Mouse (Mus musculus): ENCODE measurements at regions not wholly inside any gene's neighbourhood (a gene's known extent, or its start where the extent isn't known, plus 50 kb on each side); places are given as distances from the start of the nearest gene placed in this dataset.

DNA sequence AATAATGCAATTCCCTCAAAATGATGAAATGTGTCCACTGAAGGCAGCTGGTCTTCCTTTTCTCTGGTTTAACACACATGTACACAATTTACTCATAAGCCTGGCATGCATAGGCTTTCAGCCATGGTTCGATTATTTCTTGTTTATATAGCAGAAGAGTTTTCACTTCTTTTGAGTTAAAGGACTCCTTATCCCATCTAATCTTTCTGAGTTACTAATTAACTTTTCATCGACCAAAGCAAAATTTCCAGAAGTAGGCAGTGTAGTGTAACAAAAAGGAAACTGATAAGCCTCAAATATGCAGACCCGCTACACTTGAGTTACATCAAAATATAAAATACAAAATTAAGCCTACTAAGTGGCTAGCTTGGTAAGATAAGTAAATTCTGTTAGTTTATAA, 620.5 kb upstream of the Akr1e1 start:
- no peak for DNase-seq

DNA sequence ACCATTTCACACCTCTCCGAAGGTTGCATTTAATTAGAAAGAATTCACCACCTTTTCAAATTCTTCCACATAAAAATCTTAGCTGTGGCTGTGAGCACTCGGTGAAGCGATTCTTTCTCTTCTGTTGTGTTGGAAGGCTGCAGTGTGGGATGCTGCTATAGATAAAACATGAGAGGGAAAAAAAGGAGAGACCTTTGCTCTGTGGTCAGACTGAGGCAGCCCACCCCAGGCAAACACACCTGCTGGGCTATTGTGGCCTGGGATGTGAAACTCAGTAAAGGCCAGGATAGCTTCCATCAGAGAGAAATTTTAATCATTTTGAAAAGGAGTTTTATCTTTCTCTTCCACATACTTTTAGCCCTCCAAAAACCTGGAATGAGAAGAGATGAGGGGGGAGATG, 625.3 kb upstream of the Akr1e1 start:
- DNase-seq: no peak

DNA sequence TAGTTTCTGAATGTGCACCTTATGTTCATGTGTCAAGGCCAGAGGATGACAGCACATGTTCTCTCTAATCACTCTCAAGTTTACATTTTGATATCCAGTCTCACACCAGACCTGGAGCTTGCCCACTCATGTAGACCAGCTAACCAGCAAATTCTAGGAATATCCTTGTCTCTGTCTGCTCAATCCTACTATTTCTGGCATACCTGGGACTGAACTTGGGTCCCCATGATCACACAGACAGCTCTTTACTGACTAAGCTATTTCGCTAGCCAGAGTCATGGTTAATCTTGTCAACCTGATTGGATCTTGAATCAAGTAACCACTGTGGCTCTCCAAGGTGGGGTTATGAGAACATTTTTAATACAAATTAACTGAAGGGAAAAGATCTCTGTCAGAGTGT, 625.9 kb upstream of the Klf6 start:
- DNase-seq: no peak

DNA sequence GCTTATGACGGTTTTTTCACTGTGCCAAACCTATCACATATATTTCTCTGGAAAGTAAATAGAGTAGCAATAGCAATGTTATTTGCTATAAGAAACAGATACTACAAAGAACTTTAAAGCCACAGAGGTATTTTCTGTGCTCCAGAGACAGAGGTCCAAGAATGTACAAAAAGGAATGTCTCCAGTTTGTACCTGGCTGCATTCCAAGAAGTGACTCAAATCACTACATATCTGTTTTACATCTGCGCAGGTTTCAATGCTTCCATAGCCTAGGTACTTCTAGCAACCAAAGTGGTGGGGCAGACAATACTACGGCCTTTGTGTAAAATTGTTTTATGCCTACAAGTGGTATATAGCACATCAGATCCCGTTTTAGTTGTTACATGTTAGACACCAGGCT, 620.7 kb upstream of the Klf6 start:
- no peak for DNase-seq

DNA sequence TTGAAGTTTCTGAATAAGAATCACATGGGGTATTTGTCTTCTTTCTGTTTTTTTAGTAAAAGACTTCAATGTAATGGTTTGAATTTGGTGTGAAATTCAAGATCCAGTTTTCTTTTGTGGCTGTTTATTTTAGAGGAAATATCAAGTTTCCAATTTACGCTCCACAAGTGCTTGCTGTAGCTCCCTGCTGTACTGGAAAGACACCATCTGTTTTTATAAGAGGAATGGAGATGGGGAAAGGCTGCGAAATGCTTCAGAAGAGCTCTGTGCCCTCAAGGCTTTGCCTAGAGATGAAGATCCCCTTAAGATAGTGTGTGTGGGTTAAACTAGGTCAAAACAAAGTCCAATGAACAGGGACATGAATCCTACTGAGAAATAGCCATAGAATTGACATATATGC, 618.5 kb upstream of the Klf6 start:
- DNase-seq: no peak

DNA sequence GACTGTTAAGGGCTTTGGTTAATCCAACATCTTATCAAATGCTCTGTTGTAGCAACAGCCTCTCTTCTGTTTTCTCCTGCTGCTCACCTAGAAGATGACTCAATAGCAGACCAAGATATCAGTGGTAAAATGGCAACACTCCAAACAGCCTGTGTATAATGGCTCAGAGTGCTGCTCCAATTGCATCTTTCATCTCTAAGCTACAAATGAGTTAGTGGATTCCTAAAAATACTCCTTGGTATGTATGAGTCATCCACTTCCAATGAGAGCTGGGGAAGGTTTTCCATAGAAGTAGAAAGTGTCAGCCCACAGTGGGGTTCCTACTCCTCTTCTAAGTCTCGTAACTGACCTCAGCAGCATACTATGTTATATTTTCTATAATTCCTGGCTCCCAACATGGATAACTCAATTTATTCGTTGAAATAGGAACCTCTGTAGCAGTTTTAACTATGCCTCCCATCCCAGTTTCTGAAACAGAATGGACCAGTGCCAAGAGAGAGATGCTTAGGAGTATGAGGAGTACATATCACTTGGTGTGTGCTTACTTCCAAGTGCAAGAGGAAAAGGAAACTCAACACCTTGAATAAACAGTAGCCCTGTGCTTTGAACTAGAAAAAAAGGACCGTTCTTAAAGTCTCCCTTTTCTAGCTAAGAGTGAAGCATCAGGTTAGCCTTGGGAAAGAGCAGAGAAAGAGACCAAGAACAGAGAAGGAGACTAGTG, 612.5 kb upstream of the Klf6 start:
- DNase-seq: peak; percentile 36

DNA sequence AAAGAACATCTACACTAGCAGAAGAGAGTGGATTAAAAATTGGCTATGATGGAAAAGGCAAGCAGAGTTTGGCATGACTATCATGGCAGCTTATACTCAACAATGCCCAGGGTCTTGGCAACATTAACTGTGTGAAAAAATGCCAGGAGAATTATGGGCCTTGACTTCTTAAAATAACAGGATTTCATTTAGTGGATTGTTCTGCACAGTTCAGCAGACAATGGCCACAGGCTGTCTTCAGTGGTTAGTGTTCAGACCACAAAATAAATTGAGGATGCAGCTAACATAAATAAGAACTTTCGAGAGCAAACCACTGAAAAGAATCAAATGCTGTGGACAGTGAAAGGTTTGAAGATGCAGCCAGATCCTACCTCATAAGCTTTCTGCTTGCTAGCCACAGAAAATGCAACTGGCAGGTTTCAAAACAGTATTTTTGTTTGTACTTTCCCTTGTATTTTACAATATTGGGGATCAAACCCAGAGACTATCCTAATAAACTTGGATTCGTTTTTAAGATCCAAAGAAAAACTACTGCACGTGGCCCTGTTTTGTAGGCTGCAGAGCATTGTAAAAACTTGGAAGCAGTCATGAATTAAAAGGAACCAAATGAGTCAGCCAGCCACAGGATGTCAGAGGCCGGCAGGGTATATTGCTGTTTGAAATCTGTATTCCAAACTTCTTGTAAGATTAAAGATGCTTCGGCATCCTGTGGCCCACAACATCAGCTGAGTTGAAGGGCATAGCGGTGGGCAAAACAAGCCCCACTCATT, 603.2 kb upstream of the Klf6 start:
- DNase-seq: no peak

DNA sequence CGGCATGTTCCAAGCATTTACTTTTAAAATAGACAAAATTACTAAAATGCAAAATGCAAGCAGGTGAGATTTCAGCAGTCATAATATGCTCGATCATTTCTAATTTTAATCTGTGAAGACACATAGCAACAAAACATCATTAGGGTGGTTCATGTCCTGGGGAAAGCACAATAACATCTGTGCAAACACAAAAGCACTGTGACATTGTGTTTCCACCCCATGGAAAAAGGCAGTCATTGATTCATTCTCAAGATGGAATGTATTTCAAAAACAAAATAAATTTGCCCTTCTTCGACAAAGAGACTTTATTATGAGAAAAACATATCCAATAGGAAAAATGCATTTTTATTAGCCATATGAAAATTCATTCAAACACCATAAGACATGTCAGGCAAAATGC, 601.5 kb upstream of the Klf6 start:
- DNase-seq: no peak

DNA sequence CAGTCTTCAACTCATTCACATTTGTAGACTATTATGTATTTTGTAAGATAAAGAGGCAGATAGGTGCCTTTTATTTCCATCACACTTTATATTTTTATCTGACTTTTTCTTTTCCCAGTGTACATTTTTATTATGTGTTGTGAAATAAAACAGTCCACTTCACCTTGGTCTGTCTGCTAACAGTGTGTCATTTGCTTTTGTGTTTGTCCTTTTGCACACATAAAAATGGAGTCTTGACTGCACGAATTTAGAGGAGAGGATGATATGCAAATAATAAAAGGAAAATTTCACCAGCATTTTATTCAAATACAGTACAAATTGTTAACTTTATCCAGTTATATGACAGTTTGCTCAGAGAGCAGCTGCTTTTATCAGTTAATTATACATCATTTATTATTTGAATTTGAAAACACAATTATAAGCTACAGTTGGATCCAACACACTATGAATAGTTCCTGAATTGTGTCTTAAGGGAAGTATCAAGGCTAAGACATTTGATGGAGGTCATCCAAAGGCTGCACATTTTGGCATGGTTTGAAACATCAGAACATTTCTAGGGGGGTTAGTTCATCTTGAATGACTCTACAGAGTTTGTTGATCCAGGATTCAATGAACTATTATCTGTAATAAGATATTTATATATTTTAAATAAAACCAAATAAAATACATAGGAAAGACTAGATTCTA, 588.6 kb upstream of the Klf6 start:
- DNase-seq: no peak

DNA sequence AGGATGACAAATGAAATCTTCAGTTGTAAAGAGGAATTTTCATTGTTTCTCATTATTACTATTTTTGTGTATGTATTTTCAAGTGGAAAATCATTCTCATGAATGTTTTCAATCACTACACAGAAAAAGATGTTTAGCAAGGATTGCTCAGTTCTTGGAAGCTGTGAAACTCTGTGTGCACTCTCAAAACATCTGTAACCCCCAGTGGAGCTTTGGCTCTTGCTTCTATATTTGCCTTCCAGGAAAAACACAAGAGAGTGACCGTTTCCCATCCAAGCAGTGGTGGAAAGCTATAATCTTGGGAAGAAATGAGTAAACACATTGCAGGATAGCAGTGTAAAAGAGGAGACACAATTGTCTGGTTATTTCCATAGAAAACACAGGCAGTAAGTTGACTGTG, 584.7 kb upstream of the Klf6 start:
- no peak for DNase-seq

DNA sequence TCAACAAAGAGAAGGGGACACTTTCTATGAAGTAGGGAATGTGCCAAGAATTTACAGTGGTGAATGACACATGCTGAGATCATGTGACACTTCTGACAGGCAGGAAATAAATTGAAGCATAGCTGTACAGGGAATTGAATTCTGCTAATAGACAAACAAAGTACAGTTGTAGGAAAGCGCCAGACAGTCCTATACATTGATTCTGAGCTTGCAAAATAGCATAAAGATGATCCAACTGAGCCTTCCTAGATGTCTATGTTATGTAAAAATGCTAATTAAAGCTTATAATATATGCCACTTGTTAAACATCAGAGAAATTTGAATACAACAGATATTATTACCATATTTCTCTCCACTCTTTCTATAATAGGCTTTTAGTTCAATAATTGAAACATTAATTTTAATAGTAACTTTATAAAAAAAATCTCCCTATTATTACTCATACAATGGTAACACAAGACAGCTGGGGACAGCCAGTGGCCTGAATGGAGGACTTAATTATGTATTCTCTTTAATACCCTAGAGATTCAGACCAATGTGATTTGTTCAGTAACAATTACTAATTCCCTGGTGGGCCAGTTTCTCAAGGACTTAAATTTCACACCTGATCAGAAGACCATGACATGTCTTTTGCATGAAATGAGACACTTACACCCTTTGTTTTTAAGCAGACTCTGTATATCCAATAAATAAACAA, 571.4 kb upstream of the Klf6 start:
- no peak for DNase-seq

DNA sequence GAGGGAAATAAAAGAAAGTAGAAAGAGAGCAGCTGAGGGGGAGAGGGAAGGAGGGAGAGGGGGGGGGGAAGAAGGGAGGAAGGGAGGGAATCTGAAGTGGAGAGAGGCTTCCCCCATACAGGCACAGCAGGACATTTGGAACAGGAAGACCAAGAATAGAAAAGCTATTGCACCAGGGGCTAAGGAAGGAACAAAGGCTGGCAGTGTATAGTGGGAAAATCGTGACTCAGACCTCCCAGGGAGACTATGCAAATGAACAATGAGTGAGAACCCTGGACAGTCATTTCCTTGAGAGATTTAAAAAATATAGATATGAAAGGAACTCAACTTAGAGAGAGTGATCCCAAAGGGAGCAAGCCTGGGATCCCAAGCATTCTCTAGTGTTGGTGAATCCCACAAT, 559.1 kb upstream of the Klf6 start:
- peak; percentile 50 for DNase-seq

DNA sequence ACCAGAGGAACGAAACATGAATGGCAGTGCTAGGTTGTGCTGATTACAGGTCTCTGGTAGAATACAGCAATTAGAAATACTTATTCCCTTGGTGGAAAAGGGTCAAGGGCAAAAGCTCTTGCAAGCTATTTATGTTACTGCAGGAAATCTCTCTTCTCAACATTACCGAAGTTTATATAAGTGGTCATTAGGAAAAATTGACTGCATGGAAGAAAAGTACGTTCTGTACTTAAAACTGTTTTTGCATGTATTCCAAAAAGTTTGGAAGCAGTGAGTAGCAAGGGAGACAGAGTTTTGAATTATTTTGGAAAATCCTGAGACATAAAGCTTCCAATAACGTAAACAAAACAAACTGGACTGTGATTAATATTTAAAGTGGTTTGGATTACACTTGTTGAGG, 554.6 kb upstream of the Klf6 start:
- DNase-seq: no peak

DNA sequence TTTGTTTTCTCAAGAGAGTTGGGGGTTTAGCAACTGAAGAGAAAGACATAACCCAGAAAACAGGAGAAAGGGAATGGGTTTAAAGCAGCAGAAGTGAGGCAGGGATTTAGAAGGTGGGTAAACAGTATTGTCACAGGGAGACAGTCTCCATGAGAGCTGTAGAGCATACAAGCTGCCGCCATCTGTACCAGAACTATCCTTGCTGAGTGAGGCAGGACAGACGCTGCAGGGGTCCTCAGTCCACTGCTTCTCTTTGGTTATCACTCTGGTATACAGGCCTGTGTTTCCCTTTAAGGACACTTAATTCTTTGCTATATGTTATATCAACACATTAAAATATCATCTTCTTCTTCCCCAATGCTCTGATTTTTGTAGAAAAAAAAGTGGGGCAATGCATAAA, 548.0 kb upstream of the Klf6 start:
- DNase-seq: no peak

DNA sequence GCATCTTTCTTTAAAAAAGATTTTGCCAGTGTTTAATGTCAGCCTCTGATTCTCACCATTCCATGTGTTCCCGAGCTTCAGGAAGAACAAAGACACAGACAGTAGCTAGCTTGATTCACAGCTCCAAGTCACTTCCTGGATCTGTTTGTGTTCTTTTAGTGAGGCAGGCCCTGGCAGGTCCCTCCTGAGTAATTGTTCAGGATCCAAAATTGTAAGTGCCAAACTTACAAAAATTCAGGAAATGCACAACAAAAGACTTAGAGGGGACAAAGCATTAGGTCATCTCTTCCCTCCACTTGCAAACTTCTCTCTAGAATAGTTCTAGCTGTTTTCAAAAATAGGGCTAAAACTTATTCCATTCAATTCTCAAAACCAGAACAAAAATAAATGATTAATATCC, 546.3 kb upstream of the Klf6 start:
- DNase-seq: no peak

DNA sequence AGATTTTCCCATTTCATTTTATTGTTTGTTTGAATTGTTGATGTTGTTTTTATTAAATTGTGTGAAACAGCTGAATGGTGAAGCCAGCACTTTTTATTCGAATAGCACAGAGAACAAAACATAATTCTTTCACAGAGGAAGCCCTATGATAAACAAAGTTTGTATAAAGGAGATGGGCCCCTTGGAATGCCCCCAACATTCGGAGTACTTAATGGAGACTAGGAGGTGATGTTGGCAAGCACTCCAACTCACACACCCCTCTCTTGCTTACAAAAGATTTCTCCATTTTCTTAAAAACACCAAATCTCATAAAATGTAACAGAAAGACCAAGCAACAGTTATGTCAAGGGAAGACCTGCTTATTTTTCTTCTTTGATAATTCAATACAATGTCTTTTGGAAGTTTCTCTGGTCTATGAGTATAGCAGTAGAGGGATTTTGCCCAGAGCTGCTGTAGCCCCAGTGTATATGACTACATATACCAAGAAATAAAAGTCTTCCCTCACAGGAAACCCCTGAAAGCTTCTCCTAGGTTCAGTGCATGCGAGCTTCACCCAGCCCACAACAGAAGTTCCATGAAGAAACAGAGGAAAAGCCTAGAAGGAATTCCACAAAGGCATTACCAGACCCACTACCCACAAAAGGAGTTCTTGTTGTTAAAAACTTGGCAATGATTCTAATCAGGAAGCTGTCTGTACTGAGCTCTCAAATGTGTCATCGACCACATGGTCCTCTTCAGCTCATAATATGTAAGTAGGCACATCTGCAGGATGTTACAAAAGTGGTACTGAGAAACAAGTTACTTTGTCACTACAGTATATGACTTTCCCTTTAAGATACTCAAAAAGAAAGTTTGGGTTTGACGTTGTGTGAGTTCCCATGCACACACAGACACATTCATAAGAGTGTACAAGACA, 543.1 kb upstream of the Klf6 start:
- DNase-seq: no peak

DNA sequence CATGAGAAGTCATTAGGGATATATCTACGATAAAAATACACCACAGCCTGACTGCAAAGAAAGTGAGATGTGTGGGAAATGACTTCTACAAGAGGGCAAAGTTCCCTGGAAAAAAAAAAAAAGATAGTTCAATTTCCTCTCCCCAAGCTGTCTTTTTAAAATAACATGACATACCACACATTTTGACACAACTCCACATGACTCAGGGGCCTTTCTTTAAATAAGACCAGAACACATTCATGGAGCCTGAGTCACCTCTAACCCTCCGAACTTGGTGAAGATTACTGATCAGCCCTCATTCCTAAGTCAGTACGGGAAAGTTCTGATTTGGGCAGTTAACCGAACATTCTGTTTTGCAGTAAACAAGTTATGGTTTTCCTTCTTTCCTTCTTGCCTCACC, 515.6 kb upstream of the Klf6 start:
- no peak for DNase-seq

DNA sequence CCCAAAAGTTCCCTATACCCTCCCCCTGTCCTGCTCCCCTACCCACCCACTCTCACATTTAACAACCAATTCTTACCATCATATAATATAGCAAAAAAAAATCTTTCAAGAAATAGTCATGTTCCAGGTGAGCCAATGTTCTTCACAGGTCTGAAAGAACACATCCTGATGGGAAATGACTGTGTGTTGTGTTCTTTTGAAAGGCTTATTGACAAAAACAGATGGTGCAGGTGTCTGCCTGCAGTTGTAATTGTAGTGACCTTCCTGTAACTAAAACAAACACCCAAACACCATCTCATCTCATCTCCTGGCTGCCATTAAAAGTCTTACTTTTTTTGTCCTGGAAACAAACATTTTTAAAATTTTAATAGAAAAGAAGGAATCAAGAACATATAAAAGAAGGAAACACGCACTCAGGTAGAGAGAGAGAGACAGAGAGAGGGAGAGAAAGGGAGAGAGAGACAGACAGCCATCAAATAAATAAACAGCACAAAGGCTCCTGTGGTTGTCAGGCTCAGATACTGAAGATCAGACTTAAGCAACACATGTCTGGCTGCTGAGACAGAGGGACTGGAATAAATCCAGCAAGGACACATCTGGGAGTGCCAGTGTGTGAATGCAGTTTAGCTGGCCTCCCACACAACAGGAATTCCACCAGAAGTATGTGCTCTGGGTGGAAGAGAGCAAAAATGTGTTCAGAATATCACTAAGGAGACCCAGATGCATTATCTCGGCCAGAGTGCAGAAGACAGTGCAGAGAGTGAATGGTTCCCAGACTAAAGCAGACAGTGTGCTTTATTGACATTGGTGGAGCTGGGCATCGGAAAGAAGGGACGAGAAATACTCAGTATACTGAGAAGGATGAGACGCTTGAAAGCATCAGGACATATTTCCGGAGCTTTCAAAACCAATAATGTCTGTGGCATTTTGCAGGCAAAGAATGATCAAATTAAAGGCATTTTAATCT, 513.5 kb upstream of the Klf6 start:
- peak; percentile 31 for DNase-seq

DNA sequence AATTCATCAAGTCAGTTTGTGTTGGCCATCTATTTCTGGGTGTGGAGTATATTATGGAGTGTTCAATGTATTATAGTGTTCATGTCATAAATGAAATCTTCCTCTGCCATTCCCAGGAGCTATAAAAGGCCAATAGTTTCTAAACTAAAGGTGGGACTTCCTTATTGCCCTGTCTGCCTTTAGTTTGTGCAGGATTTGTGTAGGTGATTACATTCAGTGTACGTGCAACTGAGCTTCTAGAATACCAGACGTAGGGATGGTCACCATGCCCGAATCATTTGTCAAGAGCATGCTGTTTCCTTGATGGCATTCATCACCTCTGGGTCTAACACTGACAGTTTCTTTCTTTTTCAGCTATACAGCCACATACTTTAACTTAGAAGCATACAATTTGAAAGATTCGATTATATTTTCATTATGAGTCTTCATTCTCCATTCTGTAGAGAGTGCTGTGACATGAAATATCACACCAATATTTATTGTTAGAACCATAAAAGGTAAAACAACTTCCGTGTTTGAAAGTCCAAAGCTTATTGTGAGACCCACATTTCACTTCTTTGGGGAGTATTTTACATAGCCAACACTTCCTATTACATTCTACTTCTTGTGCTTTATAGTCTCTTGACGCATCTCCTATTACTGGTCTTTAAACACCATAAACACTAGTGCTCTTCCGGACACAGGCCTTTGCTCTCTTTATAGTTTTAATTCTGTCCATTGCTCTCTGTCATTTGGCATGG, 494.1 kb upstream of the Klf6 start:
- DNase-seq: no peak

DNA sequence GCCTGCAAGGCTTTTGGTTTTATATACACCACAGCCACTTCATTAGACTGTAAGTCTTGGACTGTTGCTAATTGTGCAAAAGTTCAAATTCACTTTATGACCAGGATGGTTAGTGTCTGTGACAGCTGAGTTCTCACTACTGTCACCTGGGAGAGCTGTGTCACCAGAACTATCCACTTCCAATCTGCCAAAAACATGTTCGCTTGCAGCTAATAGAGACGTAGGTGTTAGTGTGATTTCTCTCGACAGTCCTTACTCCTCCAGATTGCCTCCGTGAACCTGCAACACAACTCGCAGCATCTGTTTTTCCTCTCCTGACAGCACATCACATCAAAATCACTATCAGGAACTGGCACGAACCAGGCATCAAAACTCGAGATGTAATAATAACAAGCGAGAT, 491.3 kb upstream of the Klf6 start:
- peak; percentile 2 for DNase-seq

All from right cerebral cortex, adult 18-20 months (tissue).